Mouse (Mus musculus) liver, embryonic 14.5 days (tissue): ENCODE data around the gene Tbcd.

Experiments
- CTCF ChIP-seq: IDR thresholded peaks from 2 replicates; pipeline ENCODE4 v1.5.1; 2016; ENCODE audit warnings: antibody characterized with exemption, low read depth, control low read depth
- EP300 ChIP-seq: IDR thresholded peaks from 2 replicates; pipeline ENCODE4 v1.6.1; 2016; ENCODE audit warnings: antibody characterized with exemption, low read depth

- TF ChIP-seq CTCF (no peak), EP300 (no peak)
Measured at GRCm38 (mm10) chr11:121617371-121617770, 165.6 kb downstream of the Tbcd start.
